Mouse (Mus musculus) CH12.LX (cell line): ENCODE data around the gene Cers5. TPM values are rescaled to one million over a fixed set of nuclear protein-coding genes. Genes with fewer than 3 reads are reported as not detected.
"Not testable (repeated sequence)": the region's sequence is repeated elsewhere in the genome, so short reads cannot be mapped to it uniquely, and the experiment has no call there.

Source experiments
- DNase-seq: peaks from one replicate; pipeline ENCODE4 v3.0.0-alpha.2; 2013; ENCODE audit errors: extremely low read depth
- H3K27ac ChIP-seq: 2 replicates; pipeline ENCODE4 v1.5.1; 2012; ENCODE audit warnings: low read depth, mild to moderate bottlenecking, control low read depth, moderate library complexity; ENCODE audit not compliant: insufficient read depth
- H3K27me3 ChIP-seq: replicated peaks from 2 replicates; pipeline ENCODE3; 2012; ENCODE audit warnings: inconsistent platforms
- H3K36me3 ChIP-seq, 2 experiments: replicated peaks in 1 of 2; 2 replicates each; pipeline versions ENCODE3 to v1.6.1; 2012; ENCODE audit warnings: inconsistent platforms in 1 of 2, low read length in 1 of 2, mild to moderate bottlenecking in 1 of 2, mixed read lengths in 1 of 2, moderate library complexity in 1 of 2; ENCODE audit not compliant: control insufficient read depth in 1 of 2, insufficient read depth in 1 of 2
- H3K4me1 ChIP-seq, 2 experiments: 2 replicates each; pipeline ENCODE4 v1.6.1; 2012; ENCODE audit warnings: inconsistent platforms in 1 of 2, moderate library complexity in 1 of 2; ENCODE audit not compliant: insufficient read depth in 2 of 2, control insufficient read depth in 1 of 2
- H3K4me2 ChIP-seq: 2 replicates; pipeline ENCODE4 v1.6.1; 2012; ENCODE audit warnings: low read depth, mild to moderate bottlenecking, control low read depth; ENCODE audit not compliant: poor library complexity, insufficient read depth, severe bottlenecking
- H3K4me3 ChIP-seq, 3 experiments: fragments of 150-350 bp in 1 of 3; sonication (generic) in 1 of 3; replicated peaks in 1 of 3; 2 replicates each; pipeline versions ENCODE3 to v1.5.1; 2011 to 2012; ENCODE audit warnings: low read depth in 2 of 3, low read length in 2 of 3, mild to moderate bottlenecking in 2 of 3, moderate library complexity in 2 of 3, control low read depth in 1 of 3, improper control_type of control experiment in 1 of 3, inconsistent platforms in 1 of 3, mixed read lengths in 1 of 3; ENCODE audit not compliant: poor library complexity in 1 of 3
- H3K79me2 ChIP-seq: replicated peaks from 2 replicates; pipeline ENCODE4 v1.6.1; 2012; ENCODE audit warnings: mild to moderate bottlenecking, moderate library complexity; ENCODE audit not compliant: control insufficient read depth, poor library complexity, insufficient read depth, severe bottlenecking; ENCODE audit errors: extremely low read depth
- H3K9ac ChIP-seq: 2 replicates; pipeline ENCODE4 v1.6.1; 2012; ENCODE audit warnings: low read depth, mild to moderate bottlenecking, control low read depth, moderate library complexity; ENCODE audit not compliant: insufficient read depth
- H3K9me3 ChIP-seq: replicated peaks from 2 replicates; pipeline ENCODE3; 2012; ENCODE audit warnings: low read length, inconsistent platforms, mixed read lengths
- E2F4 ChIP-seq: IDR thresholded peaks from 2 replicates; pipeline ENCODE4 v1.6.1; 2011; ENCODE audit warnings: low read depth, low read length, improper control_type of control experiment; ENCODE audit not compliant: insufficient replicate concordance
- EP300 ChIP-seq: IDR thresholded peaks from 2 replicates; pipeline ENCODE4 v1.6.1; 2011; ENCODE audit warnings: low read length, improper control_type of control experiment
- ETS1 ChIP-seq: conservative IDR thresholded peaks from 2 replicates; pipeline ENCODE4 v1.6.1; 2012; ENCODE audit warnings: low read depth, mild to moderate bottlenecking, inconsistent platforms, low read length, improper control_type of control experiment, moderate library complexity
- GABPA ChIP-seq: IDR thresholded peaks from 2 replicates; pipeline ENCODE4 v1.6.1; 2012; ENCODE audit warnings: low read depth, low read length, improper control_type of control experiment, inconsistent platforms; ENCODE audit not compliant: insufficient replicate concordance
- JUN ChIP-seq: IDR thresholded peaks from 2 replicates; pipeline ENCODE4 v1.6.1; 2011; ENCODE audit warnings: low read depth, mild to moderate bottlenecking, low read length, improper control_type of control experiment, moderate library complexity; ENCODE audit not compliant: insufficient read depth
- JUND ChIP-seq: conservative IDR thresholded peaks from 2 replicates; pipeline ENCODE4 v1.6.1; 2011; ENCODE audit warnings: low read depth, low read length, improper control_type of control experiment
- MAX ChIP-seq: IDR thresholded peaks from 2 replicates; pipeline ENCODE4 v1.6.1; 2011; ENCODE audit warnings: low read length, improper control_type of control experiment
- NRF1 ChIP-seq: IDR thresholded peaks from 2 replicates; pipeline ENCODE4 v1.6.1; 2014; ENCODE audit warnings: low read depth, mild to moderate bottlenecking, inconsistent platforms, low read length, improper control_type of control experiment, moderate library complexity
- PAX5 ChIP-seq: IDR thresholded peaks from 2 replicates; pipeline ENCODE4 v1.6.1; 2012; ENCODE audit warnings: low read length, inconsistent platforms, mixed read lengths
- RAD21 ChIP-seq: IDR thresholded peaks from 2 replicates; pipeline ENCODE4 v1.6.1; 2011; ENCODE audit warnings: low read depth, mild to moderate bottlenecking, low read length, improper control_type of control experiment, moderate library complexity
- RCOR1 ChIP-seq: conservative IDR thresholded peaks from 2 replicates; pipeline ENCODE4 v1.6.1; 2012; ENCODE audit warnings: low read depth, mild to moderate bottlenecking, inconsistent platforms, low read length, improper control_type of control experiment
- USF2 ChIP-seq: conservative IDR thresholded peaks from 2 replicates; pipeline ENCODE4 v1.6.1; 2011; ENCODE audit warnings: low read depth, low read length, improper control_type of control experiment
- ZKSCAN1 ChIP-seq: IDR thresholded peaks from 2 replicates; pipeline ENCODE4 v1.6.1; 2012; ENCODE audit warnings: low read depth, inconsistent platforms, low read length, improper control_type of control experiment, borderline replicate concordance
- ZNF384 ChIP-seq: IDR thresholded peaks from 2 replicates; pipeline ENCODE4 v1.6.1; 2012; ENCODE audit warnings: low read depth, low read length, improper control_type of control experiment, inconsistent platforms
- dilution Hi-C: fragments of 300-500 bp; cut with MboI; formaldehyde crosslinking; loops from 2 replicates; pipeline ENCODE4 v1.14.3; 2020; ENCODE audit warnings: low sequenced_read_pairs; ENCODE audit not compliant: extremely low pct_unique_long_range_greater_than_20kb, extremely low pct_ligation_motif_present
- in situ Hi-C: fragments of 300-500 bp; cut with MboI; formaldehyde crosslinking; loops from 3 replicates; pipeline ENCODE4 v1.14.3; 2019; ENCODE audit warnings: low sequenced_read_pairs, low pct_ligation_motif_present, low pct_unique_long_range_greater_than_20kb, mixed read lengths
- polyA plus RNA-seq: library from polyadenylated mRNA; unstranded; fragments of >175 nt; gene quantifications from 2 replicates; pipeline ENCODE4 v1.2.1, GENCODE M21; 2012; ENCODE audit warnings: low read depth; ENCODE audit not compliant: insufficient read length
- total RNA-seq, 2 experiments: library from RNA; depleted of rRNA; stranded (reverse); fragments of 300-350 nt in 1 of 2; fragments of >200 nt in 1 of 2; gene quantifications; 2 replicates each; pipeline ENCODE4 v1.2.3; 2012 to 2014

Gene Cers5
- total and polyA plus RNA-seq, 3 experiments, result 45.0 to 149 (median 94.3) TPM

- no peak overlapping the region for H3K4me2 ChIP-seq
- no peaks in the 10 kb centered on the region for H3K27me3 ChIP-seq
- dilution Hi-C loops (no loop called here), in situ Hi-C loops (loop anchor here (5.0 kb wide), 2 partner anchors 45 to 180 kb away; partner anchors contain the start of gene Cers5)
- no peak overlapping the region for H3K4me3 ChIP-seq
- no peak overlapping the region for H3K27ac ChIP-seq
- peaks cover 11% of the 10 kb centered on the region; the same call in 1 of the 2 replicates for H3K79me2 ChIP-seq
- DNase-seq, result no peak
- H3K36me3 ChIP-seq, result peaks cover 16 to 56% of the 10 kb centered on the region in 2 experiments
- H3K9me3 ChIP-seq, result peaks cover 4% of the 10 kb centered on the region
- H3K4me1 ChIP-seq, result peaks cover 4 to 23% of the 10 kb centered on the region in 2 experiments; a peak in 2 of 4 replicates
- no peak for TF ChIP-seq ZKSCAN1
- TF ChIP-seq MAX, result no peak
- TF ChIP-seq, all 38 proteins: peak for 0
- no peak overlapping the region for H3K9ac ChIP-seq
Observed at GRCm38 (mm10) chr15:99727525-99727924, 45.2 kb downstream of the Cers5 start.

GRCm38 (mm10) chr15:99727039-99727438 is 45.6 kb downstream of the Cers5 start:
- dilution Hi-C loops, result not testable (repeated sequence)
- H3K4me2 ChIP-seq, result peak overlapping the region; percentile 81; the same call in 1 of the 2 replicates
- TF ChIP-seq ZNF384, result peak; percentile 50

GRCm38 (mm10) chr15:99726549-99726948 is 46.1 kb downstream of the Cers5 start:
- Histone ChIP-seq H3K4me1 (peaks cover 4 to 23% of the 10 kb centered on the region in 2 experiments; a peak in 2 of 4 replicates), H3K36me3 (peaks cover 14 to 56% of the 10 kb centered on the region in 2 experiments), H3K4me2 (peak overlapping the region; percentile 81), H3K9ac (peak overlapping the region; percentile 72), H3K4me3 (peak overlapping the region; percentile 41 to 98 (median 83)), H3K27me3 (no peaks in the 10 kb centered on the region), H3K9me3 (peaks cover 4% of the 10 kb centered on the region), H3K79me2 (peaks cover 11% of the 10 kb centered on the region; the same call in 1 of the 2 replicates), H3K27ac (no peak overlapping the region)
- dilution Hi-C loops (no loop called here), in situ Hi-C loops (loop anchor here (5.0 kb wide), 2 partner anchors 46 to 181 kb away; partner anchors contain the start of gene Cers5)
- no peak for DNase-seq
- TF ChIP-seq USF2 (no peak), GABPA (no peak), JUN (no peak), NRF1 (no peak), PAX5 (no peak), JUND (no peak), RCOR1 (no peak), RAD21 (no peak), E2F4 (no peak), ETS1 (no peak), EP300 (no peak), ZKSCAN1 (no peak)

More at GRCm38 (mm10) chr15:99727039-99727438, 45.6 kb downstream of the Cers5 start:
- peak; percentile 24 for DNase-seq
- H3K27me3 ChIP-seq, H3K9me3 ChIP-seq, H3K4me3 ChIP-seq, H3K27ac ChIP-seq, H3K9ac ChIP-seq: not testable (repeated sequence)
- peaks cover 11% of the 10 kb centered on the region; the same call in 1 of the 2 replicates for H3K79me2 ChIP-seq
- H3K36me3 ChIP-seq, result peaks cover 16 to 56% of the 10 kb centered on the region in 2 experiments
- H3K4me1 ChIP-seq, result peaks cover 4 to 23% of the 10 kb centered on the region in 2 experiments; a peak in 2 of 4 replicates
- in situ Hi-C loops, result loop anchor here (5.0 kb wide), 2 partner anchors 45 to 180 kb away; partner anchors contain the start of gene Cers5
